Mouse (Mus musculus) heart, postnatal 0 days (tissue): Measurements from ENCODE around the gene Dlg2.

Source experiments
- CTCF ChIP-seq: IDR thresholded peaks from 2 replicates; pipeline ENCODE4 v1.5.1; 2016; ENCODE audit warnings: antibody characterized with exemption, control low read depth, low read depth
- EP300 ChIP-seq: IDR thresholded peaks from 2 replicates; pipeline ENCODE4 v1.6.1; 2016; ENCODE audit warnings: antibody characterized with exemption, low read depth

DNA sequence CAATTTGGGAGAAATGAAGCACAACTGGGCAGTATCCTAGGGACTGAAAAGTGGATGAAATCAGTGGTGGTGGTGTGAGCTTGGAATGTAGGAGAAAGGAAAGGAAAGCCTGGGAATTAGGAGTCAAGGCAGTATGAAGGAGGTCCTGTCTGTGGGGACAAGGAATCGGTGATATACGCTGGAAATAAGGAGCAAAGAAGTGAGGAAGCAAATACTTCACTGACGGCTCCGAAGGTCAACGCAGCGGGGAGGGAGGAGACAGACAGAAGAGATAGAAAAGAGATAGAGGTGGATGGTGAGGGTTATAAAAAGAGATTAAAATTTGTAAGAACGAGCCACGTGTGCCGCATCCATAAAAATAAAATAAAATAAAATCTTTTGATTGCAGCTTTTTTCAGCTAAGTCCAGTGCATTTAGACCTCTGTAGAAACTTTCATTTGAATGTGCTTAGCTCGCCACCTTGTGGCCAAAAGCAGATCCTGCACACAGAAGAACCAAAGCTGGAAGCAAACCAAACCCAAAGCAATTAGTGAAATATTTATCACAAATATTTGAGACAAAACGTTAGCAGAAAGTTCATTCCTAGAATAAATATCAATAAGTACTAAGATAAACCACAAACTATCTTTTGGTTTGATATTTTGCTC, 955.2 kb downstream of the Dlg2 start:
- TF ChIP-seq CTCF (peak; percentile 76), EP300 (no peak)
